Mouse (Mus musculus) midbrain, embryonic 15.5 days (tissue): Measurements from ENCODE around the gene Tceanc2. TPM values are rescaled to one million over a fixed set of nuclear protein-coding genes. Genes with fewer than 3 reads are reported as not detected.
A peak's percentile ranks its signal among the peaks of the same experiment; 100 is the strongest.
"Not testable (repeated sequence)": the region's sequence is repeated elsewhere in the genome, so short reads cannot be mapped to it uniquely, and the experiment has no call there.

Experiments
- ATAC-seq: fragments of 200-750 bp; cut with Nextera tagmentation; replicated peaks from 2 replicates; pipeline ENCODE4 v1.8.0; 2017; ENCODE audit warnings: moderate TSS enrichment
- H3K27ac ChIP-seq: fragments of 300-500 bp; sonication (generic); 2 replicates; pipeline ENCODE4 v1.5.1; 2015; ENCODE audit warnings: mild to moderate bottlenecking, inconsistent platforms
- H3K27me3 ChIP-seq: fragments of 300-500 bp; sonication (generic); replicated peaks from 2 replicates; pipeline ENCODE4 v1.6.1; 2015; ENCODE audit warnings: inconsistent platforms
- H3K36me3 ChIP-seq: fragments of 300-500 bp; sonication (generic); replicated peaks from 2 replicates; pipeline ENCODE4 v1.6.1; 2015; ENCODE audit warnings: inconsistent platforms
- H3K4me1 ChIP-seq: fragments of 300-500 bp; sonication (generic); 2 replicates; pipeline ENCODE4 v1.6.1; 2015; ENCODE audit warnings: inconsistent platforms
- H3K4me2 ChIP-seq: fragments of 300-500 bp; sonication (generic); 2 replicates; pipeline ENCODE4 v1.6.1; 2015; ENCODE audit warnings: inconsistent platforms, mild to moderate bottlenecking, moderate library complexity
- H3K4me3 ChIP-seq: fragments of 300-500 bp; sonication (generic); 2 replicates; pipeline ENCODE4 v1.5.1; 2015; ENCODE audit warnings: mild to moderate bottlenecking, inconsistent platforms
- H3K9ac ChIP-seq: fragments of 300-500 bp; sonication (generic); 2 replicates; pipeline ENCODE4 v1.6.1; 2015; ENCODE audit warnings: mild to moderate bottlenecking, inconsistent platforms
- H3K9me3 ChIP-seq: fragments of 300-500 bp; sonication (generic); 2 replicates; pipeline ENCODE4 v1.6.1; 2016; ENCODE audit warnings: inconsistent platforms
- WGBS: fragments of 180-500 bp; shearing (Covaris S2); methylation state at CpG from one replicate; pipeline ENCODE4 v1.1.7; 2015; ENCODE audit warnings: mixed read lengths; 5-methylcytosine and 5-hydroxymethylcytosine counted together
- polyA plus RNA-seq: library from polyadenylated mRNA; unstranded; fragments of >200 nt; fragmentation: Nextera tagmentation; extraction: Ambion mirVana; gene quantifications from 2 replicates; pipeline ENCODE4 v1.2.1, GENCODE M21; 2015

Tceanc2 gene
- polyA plus RNA-seq, 1 experiment from 2014 or later = 24.3 TPM

DNA sequence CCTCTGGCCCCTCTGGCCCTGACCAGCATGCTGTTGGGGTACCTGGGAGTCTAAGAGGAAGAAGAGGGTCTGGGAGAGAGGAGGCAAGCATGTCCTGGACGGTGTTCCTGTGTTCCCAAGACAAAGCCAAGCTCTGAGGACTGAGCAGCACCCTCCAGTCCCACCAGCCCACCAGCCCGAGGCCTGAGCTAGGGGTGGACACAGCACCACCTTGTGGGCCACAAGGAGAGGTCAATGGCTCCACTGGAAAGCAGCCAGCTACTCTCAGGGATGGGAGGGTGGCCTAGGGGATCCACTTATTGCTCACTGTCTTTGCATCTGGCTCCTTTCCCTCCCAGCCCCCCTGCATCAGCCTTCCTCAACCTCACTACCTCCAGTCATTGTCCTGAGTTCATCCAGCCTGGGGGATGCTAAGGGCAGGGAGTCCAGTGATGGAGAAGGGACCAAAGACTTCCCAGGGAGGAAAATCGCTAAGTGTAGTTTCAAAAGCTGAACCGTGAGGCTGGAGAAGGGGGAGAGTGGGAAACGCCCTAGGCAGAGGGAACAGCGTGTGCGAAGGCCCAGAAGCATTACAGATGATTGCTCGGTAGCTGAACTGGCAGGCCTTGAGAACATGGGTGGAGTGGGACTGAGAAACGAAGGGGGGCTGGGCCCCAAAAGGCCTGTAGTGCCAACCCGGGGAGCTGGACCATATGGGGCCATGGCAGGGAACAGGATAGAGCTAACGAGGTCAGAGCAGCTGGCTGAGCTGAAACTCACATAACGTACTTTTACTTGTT is 57.6 kb downstream of the Tceanc2 start:
- Histone ChIP-seq H3K4me2 (no peak overlapping the region), H3K36me3 (no peaks in the 10 kb centered on the region), H3K9ac (no peak overlapping the region), H3K4me1 (peaks cover 10% of the 10 kb centered on the region; the same call in 1 of the 2 replicates), H3K4me3 (no peak overlapping the region), H3K27ac (no peak overlapping the region), H3K27me3 (no peaks in the 10 kb centered on the region), H3K9me3 (no peaks in the 10 kb centered on the region)
- ATAC-seq = peak; percentile 65; the same call in 1 of the 2 replicates
- 42% methylated on average over 12 of the region's 12 CpGs for WGBS

DNA sequence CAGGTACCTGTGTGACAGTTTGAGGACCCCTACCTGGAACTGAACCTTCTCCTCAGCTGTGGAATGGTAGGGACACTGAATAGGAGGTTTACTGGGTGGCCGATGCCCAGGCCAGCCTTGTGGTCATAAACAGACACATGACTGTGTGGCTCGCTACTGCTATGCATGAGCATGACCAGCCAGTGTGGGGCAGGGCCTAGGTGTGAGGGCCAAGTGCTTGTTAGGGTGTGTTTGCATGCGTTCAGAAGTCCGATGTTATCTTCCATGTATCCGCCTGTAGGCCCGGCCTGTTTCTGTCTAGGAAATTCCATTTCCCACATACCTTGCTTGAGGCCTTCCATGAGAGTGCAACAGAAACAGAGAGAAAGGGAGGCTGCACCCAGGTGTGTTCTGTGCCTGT is 58.2 kb downstream of the Tceanc2 start:
- H3K4me1 ChIP-seq = peaks cover 8% of the 10 kb centered on the region; the same call in 1 of the 2 replicates
- ATAC-seq = no peak; the same call in 1 of the 2 replicates
- no peaks in the 10 kb centered on the region for H3K9me3 ChIP-seq
- 94% methylated on average over 6 of the region's 6 CpGs for WGBS
- no peaks in the 10 kb centered on the region for H3K27me3 ChIP-seq
- no peaks in the 10 kb centered on the region for H3K36me3 ChIP-seq
- H3K4me3 ChIP-seq = no peak overlapping the region
- H3K9ac ChIP-seq = no peak overlapping the region
- H3K27ac ChIP-seq = no peak overlapping the region
- H3K4me2 ChIP-seq = no peak overlapping the region

DNA sequence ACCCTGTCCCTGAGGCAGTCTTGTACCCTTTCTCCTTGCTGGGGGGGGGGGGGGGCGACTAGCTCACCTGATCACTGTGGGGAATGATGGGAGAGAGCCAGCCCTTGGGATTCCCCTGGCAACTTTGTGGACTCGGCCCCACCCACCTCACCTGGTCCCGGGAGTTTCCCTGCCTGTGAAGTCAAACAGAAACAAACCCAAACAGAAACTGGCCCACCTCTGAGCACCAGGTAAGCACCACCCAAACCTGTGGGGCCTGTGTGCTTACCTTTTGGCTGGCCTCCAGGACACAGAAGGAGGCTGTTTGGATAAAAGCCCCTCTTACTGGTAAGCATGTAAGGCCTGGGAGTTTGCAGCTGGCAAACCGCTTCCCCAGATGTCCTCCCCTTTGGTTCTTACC is 59.9 kb downstream of the Tceanc2 start:
- H3K4me1 ChIP-seq = peaks cover 8% of the 10 kb centered on the region; the same call in 1 of the 2 replicates
- no peak overlapping the region for H3K4me3 ChIP-seq
- no peak overlapping the region for H3K9ac ChIP-seq
- H3K36me3 ChIP-seq = no peaks in the 10 kb centered on the region
- ATAC-seq = no peak
- WGBS = 61% methylated on average over 4 of the region's 4 CpGs
- no peaks in the 10 kb centered on the region for H3K27me3 ChIP-seq
- H3K27ac ChIP-seq = no peak overlapping the region
- no peak overlapping the region for H3K4me2 ChIP-seq
- no peaks in the 10 kb centered on the region for H3K9me3 ChIP-seq

DNA sequence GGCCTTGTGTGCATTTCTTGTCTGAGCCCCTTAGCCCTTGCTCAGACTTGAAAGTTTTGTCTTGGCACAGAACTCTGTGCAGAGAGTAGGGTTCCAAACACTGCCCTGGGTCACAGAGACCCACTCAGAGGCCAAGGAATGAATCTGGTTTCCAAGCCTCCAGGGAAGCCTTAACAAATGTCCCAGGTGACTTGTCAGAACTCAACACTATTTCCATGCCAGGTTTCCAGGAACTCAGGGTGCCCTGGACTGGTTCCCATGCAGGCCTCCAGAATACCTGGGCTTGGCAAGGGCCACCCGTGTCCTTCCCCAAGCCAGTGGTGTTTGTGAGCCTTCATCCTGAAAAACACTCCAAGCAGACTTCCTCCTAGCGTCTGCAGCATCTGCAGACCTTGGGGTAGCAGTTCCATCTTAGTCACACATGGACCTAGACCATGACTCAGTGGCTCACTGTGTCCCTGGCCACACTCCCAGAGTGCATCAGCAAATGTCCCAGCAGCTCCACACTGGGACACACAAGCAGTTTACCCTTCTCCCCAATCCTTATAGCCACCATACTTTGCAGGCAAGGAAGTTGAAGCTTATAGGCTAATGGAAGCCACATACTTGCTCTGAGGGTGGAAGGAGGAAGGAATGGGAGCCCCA is 61.1 kb downstream of the Tceanc2 start:
- no peak overlapping the region for H3K4me3 ChIP-seq
- H3K27me3 ChIP-seq = no peaks in the 10 kb centered on the region
- H3K9ac ChIP-seq = no peak overlapping the region
- no peak overlapping the region for H3K4me2 ChIP-seq
- 87% methylated on average over 2 of the region's 2 CpGs for WGBS
- H3K9me3 ChIP-seq = no peaks in the 10 kb centered on the region
- no peaks in the 10 kb centered on the region for H3K36me3 ChIP-seq
- ATAC-seq = no peak
- no peak overlapping the region for H3K27ac ChIP-seq
- H3K4me1 ChIP-seq = peaks cover 8% of the 10 kb centered on the region; the same call in 1 of the 2 replicates

DNA sequence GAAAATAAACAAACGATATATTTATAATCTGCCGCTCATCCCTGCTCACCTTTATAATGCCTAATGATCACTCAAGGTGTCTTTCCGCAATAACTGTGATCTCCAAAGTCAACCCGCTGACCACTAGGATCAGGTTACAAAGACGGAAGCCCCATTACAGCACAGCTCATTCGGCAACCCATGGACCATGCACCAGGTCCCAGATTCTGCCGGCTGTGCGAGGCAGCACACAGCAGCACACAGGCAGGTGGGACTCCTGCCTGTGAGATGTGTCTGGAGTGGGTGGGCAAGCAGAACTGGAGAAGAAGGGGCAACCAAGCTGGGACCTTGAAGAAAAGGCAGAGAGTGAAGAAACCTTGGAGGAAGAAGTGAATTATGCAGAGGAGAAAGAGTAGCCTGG is 64.6 kb downstream of the Tceanc2 start:
- Histone ChIP-seq H3K36me3 (no peaks in the 10 kb centered on the region), H3K9me3 (no peaks in the 10 kb centered on the region), H3K4me2 (no peak overlapping the region), H3K27me3 (no peaks in the 10 kb centered on the region), H3K9ac (no peak overlapping the region), H3K27ac (no peak overlapping the region), H3K4me3 (no peak overlapping the region), H3K4me1 (no peaks in the 10 kb centered on the region)
- WGBS = 59% methylated on average over 8 of the region's 8 CpGs
- ATAC-seq = no peak

DNA sequence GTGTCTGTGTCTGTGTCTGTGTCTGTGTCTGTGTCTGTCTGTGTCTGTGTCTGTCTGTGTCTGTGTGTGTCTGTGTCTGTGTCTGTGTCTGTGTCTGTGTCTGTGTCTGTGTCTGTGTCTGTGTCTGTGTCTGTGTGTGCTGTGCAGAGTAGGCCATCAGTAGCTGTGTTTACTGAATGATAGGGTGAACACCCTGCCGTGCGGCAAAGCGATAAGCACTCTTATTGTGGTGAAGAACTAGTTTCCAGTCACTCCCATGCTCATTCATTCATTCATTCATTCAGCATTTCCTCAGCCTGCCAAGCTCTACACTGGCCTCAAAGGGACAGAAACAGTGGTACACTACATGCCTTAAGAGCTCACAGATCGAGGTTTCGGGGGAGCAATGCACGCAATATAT is 69.7 kb downstream of the Tceanc2 start:
- ATAC-seq, H3K9ac ChIP-seq: not testable (repeated sequence)

DNA sequence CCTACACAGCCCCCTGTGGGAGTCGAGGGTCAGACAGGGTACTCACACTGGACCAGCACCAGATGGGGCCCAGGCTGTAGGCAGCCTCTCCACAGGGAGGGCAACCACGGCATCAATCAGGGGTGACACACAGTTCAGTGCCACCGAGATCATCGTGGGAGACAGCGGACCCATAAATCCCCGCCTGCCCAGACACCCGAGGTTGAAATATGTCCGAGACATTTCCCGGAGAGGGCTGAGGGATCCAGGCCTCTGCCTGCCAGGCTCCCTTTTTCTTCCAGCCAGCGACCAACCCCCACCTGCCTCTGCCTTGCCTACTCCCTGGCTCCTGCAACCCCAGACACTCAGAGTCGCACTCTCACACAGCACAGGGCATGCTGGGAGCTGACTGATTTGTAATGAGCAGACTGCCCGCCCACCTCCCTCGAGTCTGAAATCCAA is 70.6 kb downstream of the Tceanc2 start:
- no peaks in the 10 kb centered on the region for H3K36me3 ChIP-seq
- ATAC-seq = peak; percentile 30; the same call in 1 of the 2 replicates
- no peak overlapping the region for H3K9ac ChIP-seq
- no peak overlapping the region for H3K4me2 ChIP-seq
- WGBS = 45% methylated on average over 13 of the region's 13 CpGs
- H3K4me1 ChIP-seq = peaks cover 5% of the 10 kb centered on the region; the same call in 1 of the 2 replicates
- no peaks in the 10 kb centered on the region for H3K9me3 ChIP-seq
- no peak overlapping the region for H3K4me3 ChIP-seq
- no peak overlapping the region for H3K27ac ChIP-seq
- no peaks in the 10 kb centered on the region for H3K27me3 ChIP-seq

More for the DNA sequence above, 69.7 kb downstream of the Tceanc2 start:
- 93% methylated on average over 6 of the region's 6 CpGs for WGBS
- H3K9me3 ChIP-seq, H3K4me2 ChIP-seq, H3K4me3 ChIP-seq, H3K27me3 ChIP-seq, H3K36me3 ChIP-seq, H3K4me1 ChIP-seq, H3K27ac ChIP-seq: not testable (repeated sequence)

DNA sequence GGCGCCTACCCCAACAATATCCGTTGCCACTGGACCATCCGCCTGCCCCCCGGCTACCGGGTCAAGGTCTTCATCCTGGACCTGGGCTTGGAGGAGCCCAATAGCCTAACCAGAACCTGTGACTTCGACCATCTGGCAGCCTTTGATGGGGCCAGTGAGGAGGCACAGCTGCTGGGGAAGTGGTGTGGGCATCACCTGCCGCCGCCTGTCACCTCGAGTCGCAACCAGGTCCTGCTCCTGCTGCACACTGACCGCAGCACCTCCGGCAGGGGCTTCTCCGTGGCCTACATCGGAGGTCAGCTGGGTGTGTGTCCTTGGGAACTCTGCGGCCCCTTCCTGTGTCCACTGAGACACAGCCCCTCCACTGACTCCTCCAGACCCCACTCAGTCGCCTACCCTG is 72.1 kb downstream of the Tceanc2 start:
- Histone ChIP-seq H3K27me3 (no peaks in the 10 kb centered on the region), H3K4me2 (no peak overlapping the region), H3K4me1 (peaks cover 5% of the 10 kb centered on the region; the same call in 1 of the 2 replicates), H3K36me3 (no peaks in the 10 kb centered on the region), H3K27ac (no peak overlapping the region), H3K4me3 (no peak overlapping the region), H3K9me3 (no peaks in the 10 kb centered on the region), H3K9ac (no peak overlapping the region)
- 94% methylated on average over 16 of the region's 16 CpGs for WGBS
- ATAC-seq = no peak

DNA sequence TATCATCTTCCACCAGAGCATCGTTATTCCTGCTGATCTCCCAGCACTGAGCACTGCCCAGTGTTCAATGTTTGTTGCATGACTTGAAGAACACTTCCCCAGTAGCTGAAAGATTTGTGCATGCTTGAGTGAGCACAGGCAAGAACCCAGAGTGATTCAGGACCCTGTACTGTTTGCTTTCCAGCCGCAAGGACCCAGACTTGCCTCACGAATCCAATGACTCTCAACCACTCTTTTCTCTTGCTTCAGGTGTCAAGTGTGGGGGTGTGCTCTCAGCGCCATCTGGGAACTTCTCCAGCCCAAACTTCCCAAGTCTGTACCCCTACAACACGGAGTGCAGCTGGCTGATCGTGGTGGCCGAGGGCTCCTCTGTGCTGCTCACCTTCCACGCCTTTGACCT is 76.7 kb downstream of the Tceanc2 start:
- H3K9me3 ChIP-seq = no peaks in the 10 kb centered on the region
- 84% methylated on average over 8 of the region's 8 CpGs for WGBS

DNA sequence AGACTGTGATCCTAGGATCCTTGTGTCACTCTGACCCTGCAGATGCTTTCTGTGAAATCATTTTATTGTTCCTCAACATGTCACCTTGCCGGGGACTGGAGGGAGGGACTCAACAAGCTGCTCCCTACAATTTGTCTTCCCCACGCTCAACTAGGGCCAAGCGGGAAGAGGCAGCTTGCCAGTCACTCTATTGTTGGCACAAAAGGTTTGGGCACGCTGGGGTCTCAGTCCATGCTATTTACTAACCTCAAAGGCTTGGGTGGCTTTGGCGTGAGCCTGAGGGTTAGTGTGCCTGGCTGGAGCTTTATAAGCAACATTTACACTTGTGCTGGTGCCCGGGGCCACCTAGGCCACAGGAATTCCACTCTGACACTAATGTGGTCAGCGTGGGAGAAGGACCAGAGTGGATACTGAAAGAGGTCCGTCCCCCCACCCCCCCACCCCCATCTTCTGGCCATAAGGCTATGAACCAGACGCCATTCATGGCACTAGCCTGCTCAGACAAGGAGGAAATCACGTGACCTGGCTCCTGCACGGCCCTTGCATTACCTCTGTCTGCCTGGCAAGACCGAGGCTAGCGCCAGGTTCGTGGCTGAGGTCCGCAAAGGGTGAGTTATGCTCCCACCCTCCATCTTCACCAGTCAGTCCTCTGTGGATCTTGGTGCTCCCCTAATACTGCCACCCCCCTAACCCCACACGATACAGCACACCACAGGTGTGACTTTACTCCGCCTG is 80.0 kb downstream of the Tceanc2 start:
- Histone ChIP-seq H3K4me1 (peaks cover 21% of the 10 kb centered on the region), H3K4me2 (no peak overlapping the region), H3K4me3 (no peak overlapping the region), H3K27ac (no peak overlapping the region), H3K9ac (no peak overlapping the region), H3K36me3 (no peaks in the 10 kb centered on the region), H3K9me3 (no peaks in the 10 kb centered on the region), H3K27me3 (no peaks in the 10 kb centered on the region)
- WGBS = 80% methylated on average over 17 of the region's 17 CpGs
- ATAC-seq = no peak

More for the DNA sequence above, 76.7 kb downstream of the Tceanc2 start:
- Histone ChIP-seq H3K27me3 (no peaks in the 10 kb centered on the region), H3K4me3 (no peak overlapping the region), H3K36me3 (no peaks in the 10 kb centered on the region), H3K9ac (no peak overlapping the region), H3K27ac (no peak overlapping the region), H3K4me2 (no peak overlapping the region), H3K4me1 (peaks cover 8% of the 10 kb centered on the region)
- ATAC-seq = no peak

DNA sequence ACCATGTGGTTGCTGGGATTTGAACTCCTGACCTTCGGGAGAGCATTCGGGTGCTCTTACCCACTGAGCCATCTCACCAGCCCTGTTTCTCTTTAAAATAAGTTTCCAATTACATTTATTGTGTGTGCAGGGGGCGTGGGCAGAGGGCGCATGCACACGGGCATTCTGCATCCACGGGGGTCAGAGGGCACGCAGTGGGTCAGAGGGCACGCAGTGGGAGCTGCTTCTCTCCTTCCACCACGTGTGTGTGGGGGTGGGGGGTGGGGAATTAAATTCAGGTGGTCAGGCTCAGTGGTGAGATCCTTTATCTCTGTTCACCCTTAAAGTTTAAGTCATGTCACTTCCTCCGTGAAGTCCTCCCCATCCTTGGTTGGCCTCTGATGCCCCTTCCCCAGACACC is 80.5 kb downstream of the Tceanc2 start:
- no peak overlapping the region for H3K4me3 ChIP-seq
- no peak overlapping the region for H3K9ac ChIP-seq
- no peaks in the 10 kb centered on the region for H3K27me3 ChIP-seq
- H3K4me1 ChIP-seq = peaks cover 21% of the 10 kb centered on the region
- no peak for ATAC-seq
- H3K4me2 ChIP-seq = no peak overlapping the region
- H3K9me3 ChIP-seq = no peaks in the 10 kb centered on the region
- 73% methylated on average over 10 of the region's 10 CpGs for WGBS
- H3K36me3 ChIP-seq = no peaks in the 10 kb centered on the region
- H3K27ac ChIP-seq = no peak overlapping the region

DNA sequence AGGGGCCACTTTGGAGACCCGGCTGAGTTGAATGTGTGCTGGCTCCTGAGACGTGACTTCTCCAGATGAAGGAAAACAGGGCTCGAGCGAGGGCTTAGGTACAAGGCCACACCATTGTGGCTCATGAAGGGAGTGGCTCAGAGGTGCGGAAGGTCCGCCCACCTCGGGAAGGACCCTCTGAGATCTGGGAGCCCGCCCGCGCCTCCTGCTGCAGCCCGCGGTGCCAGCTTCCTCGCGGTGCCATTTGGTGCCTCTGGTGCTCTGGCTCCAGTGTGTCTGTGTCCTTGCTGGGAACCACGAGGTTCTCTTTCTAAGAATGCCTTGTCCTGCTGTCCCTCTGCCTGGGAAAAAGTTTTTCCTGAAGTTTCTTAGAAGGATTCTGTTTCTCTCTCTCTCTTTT is 81.0 kb downstream of the Tceanc2 start:
- ATAC-seq = no peak
- Histone ChIP-seq H3K4me3 (no peak overlapping the region), H3K27ac (no peak overlapping the region), H3K36me3 (no peaks in the 10 kb centered on the region), H3K9me3 (no peaks in the 10 kb centered on the region), H3K9ac (no peak overlapping the region), H3K27me3 (no peaks in the 10 kb centered on the region), H3K4me1 (peaks cover 21% of the 10 kb centered on the region), H3K4me2 (no peak overlapping the region)
- 72% methylated on average over 15 of the region's 15 CpGs for WGBS
